Mouse (Mus musculus): ENCODE results near the gene Abhd14b. TPM values are rescaled to one million over a fixed set of nuclear protein-coding genes. Genes with fewer than 3 reads are reported as not detected.

Abhd14b gene
- 10 to 100 TPM; 11.6 to 12.2 TPM for total RNA-seq (2021)
- long read RNA-seq, transcript Abhd14b-201 (4 exons, 1,745 nt), result major isoform, 8 of 14 reads
- long read RNA-seq, partial matches to known transcripts, result 4 of 14 reads
- long read RNA-seq, other reads (novel, unspliced or antisense), result 2 of 14 reads

DNA sequence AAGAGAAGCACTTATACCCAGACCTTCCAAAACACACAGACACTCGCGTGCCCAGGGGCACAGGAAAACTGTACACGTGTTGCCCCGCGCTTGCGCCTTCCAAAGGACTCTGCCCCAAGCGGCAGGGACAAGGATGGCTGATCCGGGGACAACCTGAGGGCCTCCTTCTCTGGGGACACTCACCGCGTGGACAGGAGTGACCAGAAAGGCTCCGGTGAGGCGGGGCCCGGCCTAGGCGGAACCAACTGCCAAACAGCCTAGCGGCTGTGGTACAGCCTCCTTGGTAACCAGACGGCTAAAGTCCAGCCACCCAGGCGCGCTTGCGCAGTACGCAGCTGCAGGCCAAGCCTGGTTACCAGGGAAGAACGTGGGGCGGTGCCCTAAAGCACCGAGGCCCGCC lies at the start of gene Abhd14b, which contains the start of gene Abhd14a:
Gene Abhd14b (plus strand): TSS at position 112 of the 400 bp plus-strand sequence.
Gene Abhd14a (minus strand): TSS at position 331 of the 400 bp plus-strand sequence.
- peak; percentile 92 to 95 for DNase-seq (ENCODE audit: low spot score in 2 of 2)

DNA sequence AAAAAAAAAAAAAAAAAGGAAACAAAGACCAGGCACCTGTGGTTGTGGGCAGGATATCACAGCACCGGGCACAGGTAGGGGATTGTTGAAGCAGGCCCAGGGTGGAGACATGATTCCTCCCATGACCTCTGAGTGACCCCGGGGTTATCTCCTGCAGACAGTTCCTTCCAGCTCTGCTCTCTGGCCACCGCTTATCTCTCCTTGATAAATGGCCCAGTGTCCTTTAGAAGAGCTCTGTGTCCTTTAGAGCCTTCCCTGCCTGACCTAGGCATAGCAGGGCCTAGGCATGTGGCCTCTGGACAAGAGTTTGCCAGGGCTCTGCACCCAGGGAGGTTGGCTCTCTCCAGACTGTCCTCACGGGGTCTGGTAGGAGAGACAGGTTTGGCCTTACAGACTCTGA lies 49.5 kb upstream of the Abhd14b start:
- DNase-seq (ENCODE audit: low spot score in 2 of 2), result no peak

- DNase-seq (ENCODE audit: low spot score in 2 of 2), result no peak
These were observed 48.5 kb upstream of the Abhd14b start for GRCm38 (mm10) chr9:106398667-106399311.

- DNase-seq (ENCODE audit: low spot score in 2 of 2), result no peak
These were observed 47.5 kb upstream of the Abhd14b start for GRCm38 (mm10) chr9:106399808-106400207.

GRCm38 (mm10) chr9:106402149-106402548 lies 45.1 kb upstream of the Abhd14b start:
- no peak for DNase-seq (ENCODE audit: low spot score in 2 of 2)

GRCm38 (mm10) chr9:106402607-106403375 lies 44.5 kb upstream of the Abhd14b start:
- peak; percentile 54 to 75 for DNase-seq (ENCODE audit: low spot score in 2 of 2)

GRCm38 (mm10) chr9:106405275-106405674 lies 42.0 kb upstream of the Abhd14b start:
- no peak for DNase-seq (ENCODE audit: low spot score in 2 of 2)

GRCm38 (mm10) chr9:106406443-106407078 lies 40.7 kb upstream of the Abhd14b start:
- no peak for DNase-seq (ENCODE audit: low spot score in 2 of 2)

GRCm38 (mm10) chr9:106409096-106409495 lies 38.2 kb upstream of the Abhd14b start:
- no peak for DNase-seq (ENCODE audit: low spot score in 2 of 2)

GRCm38 (mm10) chr9:106410086-106410650 lies 37.1 kb upstream of the Abhd14b start:
- DNase-seq (ENCODE audit: low spot score in 2 of 2), result no peak

DNA sequence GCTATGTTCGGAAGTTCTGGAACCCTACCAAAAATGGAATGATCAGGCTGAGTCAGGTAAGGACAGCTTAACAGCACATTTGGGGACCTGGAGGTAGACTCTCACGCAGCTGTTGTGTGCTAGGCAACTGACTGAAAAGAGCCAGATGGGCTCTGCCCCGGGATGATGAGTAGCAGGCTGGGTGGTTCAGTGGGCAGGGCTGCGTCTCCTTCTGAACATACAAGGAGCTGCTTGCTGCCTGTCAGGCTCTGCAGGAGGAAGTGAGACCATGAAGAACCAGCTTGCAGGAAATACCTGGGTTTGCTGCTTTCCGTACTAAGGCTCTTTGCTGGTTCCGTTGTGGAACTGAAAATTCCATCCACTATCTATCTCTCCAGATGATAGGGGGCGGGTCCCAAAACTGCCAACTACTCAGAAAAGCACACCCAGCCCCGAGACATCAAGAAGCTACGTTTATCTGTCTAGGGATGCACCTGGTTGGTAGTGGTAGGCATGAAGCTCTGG lies 36.1 kb upstream of the Abhd14b start:
- DNase-seq (ENCODE audit: low spot score in 2 of 2), result no peak

DNA sequence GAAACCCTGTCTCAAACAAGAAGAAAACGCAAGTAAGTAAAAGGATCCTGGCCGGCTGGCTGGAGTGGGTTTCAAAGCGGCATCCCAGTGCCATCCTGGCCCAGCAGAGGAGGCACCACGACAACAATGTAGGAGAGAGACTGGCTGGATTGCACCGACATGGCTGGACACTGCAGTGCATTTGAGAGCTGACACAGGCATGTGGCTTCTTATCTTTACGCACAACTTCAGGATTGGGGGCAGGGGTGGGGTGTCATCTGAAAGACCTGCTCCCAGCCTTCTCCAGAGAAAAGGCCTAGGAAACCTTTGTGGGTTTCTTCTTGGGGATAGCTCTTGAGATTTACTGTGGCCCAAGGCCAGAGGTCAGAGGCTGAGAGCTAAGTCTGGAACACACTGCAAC lies 35.5 kb upstream of the Abhd14b start:
- DNase-seq (ENCODE audit: low spot score in 2 of 2), result no peak

- no peak for DNase-seq (ENCODE audit: low spot score in 2 of 2)
These were observed 35.0 kb upstream of the Abhd14b start for GRCm38 (mm10) chr9:106412210-106412609.

GRCm38 (mm10) chr9:106413606-106414005 lies 33.7 kb upstream of the Abhd14b start:
- no peak for DNase-seq (ENCODE audit: low spot score in 2 of 2)

DNA sequence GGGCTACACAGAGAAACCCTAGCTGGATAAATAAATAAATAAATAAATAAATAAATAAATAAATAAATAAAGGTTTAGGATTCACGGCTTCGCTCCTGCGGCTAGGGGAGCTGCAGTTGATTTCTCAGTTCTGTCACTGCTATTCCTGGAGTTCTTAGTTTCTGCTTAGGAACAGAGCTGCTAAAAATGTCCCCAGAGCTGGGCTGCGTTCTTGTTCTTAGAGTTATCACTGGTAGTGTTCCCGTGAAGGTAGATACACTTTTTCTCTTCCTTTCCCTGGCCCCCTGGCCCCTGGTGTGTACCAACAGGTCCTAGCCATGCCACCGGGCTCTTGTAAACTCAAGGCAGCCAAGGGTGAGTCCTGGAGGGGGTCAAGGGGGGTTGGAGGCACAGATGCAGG lies 30.4 kb upstream of the Abhd14b start:
- no peak for DNase-seq (ENCODE audit: low spot score in 2 of 2)

DNA sequence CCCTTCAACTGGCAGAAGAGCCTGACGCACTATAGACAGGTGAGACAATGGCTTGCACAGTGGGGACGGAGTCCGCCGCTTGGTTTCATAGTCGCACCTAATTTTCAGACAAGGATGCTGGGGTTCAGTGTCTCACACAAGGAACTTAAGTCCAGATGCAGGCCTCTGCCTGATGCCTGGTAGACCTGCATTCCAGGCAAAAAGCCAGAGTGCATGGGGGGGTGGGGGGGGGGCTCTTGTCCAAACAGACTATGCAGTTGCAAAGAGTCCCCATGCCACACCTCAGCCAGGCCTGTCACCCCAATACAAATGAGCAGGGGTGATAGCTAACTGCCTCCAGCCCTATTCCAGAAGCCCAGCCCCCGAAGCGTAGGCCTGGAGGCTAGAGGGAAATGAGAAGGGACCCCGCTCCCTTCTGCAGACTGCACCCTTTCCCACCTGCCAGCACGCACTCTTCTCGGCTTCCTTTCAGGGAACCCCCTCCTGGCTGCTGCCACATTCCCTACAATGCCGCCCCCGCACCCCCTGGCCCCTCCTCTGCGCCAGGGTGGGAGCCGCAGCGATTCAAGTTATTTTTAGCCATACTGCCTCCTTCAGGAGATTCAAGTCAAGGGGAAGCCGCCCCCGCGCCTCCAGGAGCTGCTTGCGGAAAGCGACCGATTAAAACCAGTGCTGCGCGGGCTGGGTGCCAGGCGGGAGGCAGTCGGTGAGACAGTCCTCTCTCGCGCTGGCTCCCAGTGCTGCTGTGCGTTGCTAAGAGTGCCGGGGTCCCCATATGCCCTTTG lies 29.2 kb upstream of the Abhd14b start:
- DNase-seq (ENCODE audit: low spot score in 2 of 2), result peak; percentile 86 to 92

- DNase-seq (ENCODE audit: low spot score in 2 of 2), result no peak
These were observed 26.7 kb upstream of the Abhd14b start for GRCm38 (mm10) chr9:106420608-106421007.

DNA sequence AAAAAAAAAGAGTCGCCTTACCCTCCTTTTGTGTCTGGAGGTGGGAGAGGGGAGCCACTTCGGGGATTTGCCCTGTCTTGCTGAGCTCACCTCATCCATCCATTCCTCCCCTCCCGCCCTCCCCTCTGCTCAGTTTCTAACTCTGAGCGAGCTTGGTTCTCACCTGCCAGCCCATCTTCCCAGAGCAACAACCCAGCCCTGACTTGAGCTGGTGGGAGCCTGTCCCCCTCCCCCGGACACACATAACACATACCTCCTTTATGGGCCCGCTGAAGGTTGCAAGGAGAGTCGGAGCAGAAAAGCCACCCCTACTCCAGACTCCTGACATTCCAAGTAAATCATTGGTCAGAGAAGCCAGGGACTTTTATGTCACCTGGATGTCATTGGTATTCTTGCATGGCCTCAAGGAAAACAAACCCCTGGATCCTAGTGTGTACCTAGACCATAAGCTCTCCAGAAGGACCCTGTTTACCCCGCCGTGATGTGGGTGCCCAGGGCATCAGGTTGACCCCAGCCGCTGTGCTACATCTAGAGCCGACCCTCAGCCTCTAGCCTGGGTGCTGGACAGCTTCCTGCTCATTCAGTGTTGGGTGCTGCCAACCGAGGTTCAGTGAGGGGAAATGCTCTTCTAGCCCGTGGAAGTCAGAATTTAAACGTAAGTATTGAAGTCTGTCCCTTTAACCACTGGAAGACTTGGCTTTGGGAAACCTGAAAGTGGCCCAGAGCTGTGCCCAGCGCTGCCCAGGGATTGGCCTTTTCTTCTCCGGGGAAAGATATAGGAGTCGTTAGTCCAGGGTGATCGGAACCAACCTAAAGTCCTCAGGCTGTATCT lies 26.0 kb upstream of the Abhd14b start:
- DNase-seq (ENCODE audit: low spot score in 2 of 2), result no peak

GRCm38 (mm10) chr9:106421865-106422160 lies 25.4 kb upstream of the Abhd14b start:
- peak; percentile 83 to 94 for DNase-seq (ENCODE audit: low spot score in 2 of 2)

DNA sequence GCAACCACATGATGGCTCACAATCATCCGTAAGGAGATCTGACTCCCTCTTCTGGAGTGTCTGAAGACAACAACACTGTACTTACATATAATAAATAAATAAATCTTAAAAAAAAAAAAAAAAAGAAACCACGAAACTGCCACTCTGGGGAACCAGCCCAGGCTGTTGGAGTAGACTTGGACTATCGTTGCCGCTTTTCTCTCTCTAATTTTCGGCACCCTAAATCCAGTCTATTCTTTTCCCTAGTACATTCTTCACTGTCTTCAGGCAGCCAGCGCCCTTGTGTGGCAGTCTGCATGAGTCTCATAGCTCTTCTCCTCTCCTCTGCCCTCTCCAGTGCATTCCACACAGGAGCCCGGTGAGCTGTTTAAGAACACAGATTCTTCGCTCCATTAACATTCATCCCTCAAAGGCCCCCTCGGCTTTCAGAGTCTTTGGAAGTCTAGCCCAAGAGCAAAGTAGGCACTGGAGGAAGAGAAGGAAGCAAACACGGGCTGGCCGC lies 18.5 kb upstream of the Abhd14b start:
- peak in 1 of 2 experiments; percentile 46 for DNase-seq (ENCODE audit: low spot score in 2 of 2)
